Comparison of ENCODE assay signal across 11 mouse cellular contexts in genomic region chr6:119313588-119314375, GRCm38 (mm10). TPM values are rescaled to one million over a fixed set of nuclear protein-coding genes. Genes with fewer than 3 reads are reported as not detected.
DNase-seq lines count a peak whose midpoint lies in the region; ATAC-seq lines count a peak whose summit lies in the region.
"Had no signal": no experiment of that assay in that cellular context is flagged by ENCODE, and none has a peak within 500 bp of the region (broad histone marks: within the 10 kb centered on the region; RNA-seq: fewer than 3 reads in every experiment).

No protein-coding gene starts in this region.

- H3K4me3 ChIP-seq in embryonic facial prominence, embryonic 14.5 days (ENCODE audit: low read depth, low read length): no peak overlapping the region
- no peak overlapping the region for H3K4me3 ChIP-seq in hindbrain, embryonic 15.5 days
- no peak overlapping the region for H3K4me3 ChIP-seq in midbrain, embryonic 14.5 days (replicated peaks; ENCODE audit: low read depth, low read length)
- H3K4me3 ChIP-seq: heart, adult 2 months; megakaryocyte, embryonic 14.5 days had no signal

- H3K36me3 ChIP-seq in embryonic facial prominence, embryonic 14.5 days (ENCODE audit: control insufficient read depth, insufficient read depth, low read length): no peaks in the 10 kb centered on the region
- no peaks in the 10 kb centered on the region for H3K36me3 ChIP-seq in hindbrain, embryonic 15.5 days
- H3K36me3 ChIP-seq in midbrain, embryonic 14.5 days (ENCODE audit: control insufficient read depth, insufficient read depth, low read length): 0 out of 2 replicates have a peak, but pooled peaks cover 3% of the 10 kb centered on the region

- ATAC-seq in embryonic facial prominence, embryonic 14.5 days (ENCODE audit: low read depth): 0 out of 2 replicates have a peak, but pooled peaks have one; percentile 26
- peak; percentile 78 for ATAC-seq in hindbrain, embryonic 15.5 days (ENCODE audit: low FRiP score, low read depth)
- ATAC-seq in midbrain, embryonic 14.5 days (ENCODE audit: low FRiP score, low TSS enrichment): peak; percentile 67
- ATAC-seq: inflammation-experienced regulatory T-cells, adult 6 months had no signal

- no peaks in the 10 kb centered on the region for H3K9me3 ChIP-seq in embryonic facial prominence, embryonic 14.5 days (ENCODE audit: control insufficient read depth, low read length)
- no peaks in the 10 kb centered on the region for H3K9me3 ChIP-seq in hindbrain, embryonic 15.5 days
- H3K9me3 ChIP-seq in midbrain, embryonic 14.5 days (ENCODE audit: control insufficient read depth, low read length): no peaks in the 10 kb centered on the region
- H3K9me3 ChIP-seq: megakaryocyte, embryonic 14.5 days had no signal

- H3K9ac ChIP-seq in embryonic facial prominence, embryonic 14.5 days (ENCODE audit: low read depth, low read length): no peak overlapping the region
- H3K9ac ChIP-seq in hindbrain, embryonic 15.5 days: no peak overlapping the region
- no peak overlapping the region for H3K9ac ChIP-seq in midbrain, embryonic 14.5 days (replicated peaks; ENCODE audit: low read length)

- no peaks in the 10 kb centered on the region; the same call in 1 of the 2 replicates for H3K27me3 ChIP-seq in embryonic facial prominence, embryonic 14.5 days (replicated peaks; ENCODE audit: control insufficient read depth, insufficient read depth, low read length)
- H3K27me3 ChIP-seq in hindbrain, embryonic 15.5 days: no peaks in the 10 kb centered on the region
- no peaks in the 10 kb centered on the region for H3K27me3 ChIP-seq in midbrain, embryonic 14.5 days (ENCODE audit: control insufficient read depth, insufficient read depth, low read length)

- 44% methylated on average over 13 of the region's 14 CpGs for WGBS in embryonic facial prominence, embryonic 14.5 days
- 29% methylated on average over 14 of the region's 14 CpGs for WGBS in hindbrain, embryonic 15.5 days
- WGBS in midbrain, embryonic 14.5 days: 47% methylated on average over 14 of the region's 14 CpGs

- intact Hi-C loops in left cerebral cortex, postnatal 10 days (cut with DNase I): no loop called here
- intact Hi-C loops in left cerebral cortex, postnatal 36 days (cut with DNase I): loop anchor here (1.0 kb wide), 1 partner anchor 16 kb away; no protein-coding TSS in a partner anchor

- H3K4me2 ChIP-seq in embryonic facial prominence, embryonic 14.5 days (ENCODE audit: low read depth, low read length): no peak overlapping the region
- no peak overlapping the region for H3K4me2 ChIP-seq in hindbrain, embryonic 15.5 days
- no peak overlapping the region for H3K4me2 ChIP-seq in midbrain, embryonic 14.5 days (ENCODE audit: low read length)

- H3K4me1 ChIP-seq in embryonic facial prominence, embryonic 14.5 days (ENCODE audit: control insufficient read depth, insufficient read depth, low read length): no peaks in the 10 kb centered on the region
- H3K4me1 ChIP-seq in hindbrain, embryonic 15.5 days (replicated peaks): peaks cover 44% of the 10 kb centered on the region
- H3K4me1 ChIP-seq in midbrain, embryonic 14.5 days (ENCODE audit: control insufficient read depth, insufficient read depth, low read length): peaks cover 22% of the 10 kb centered on the region
- H3K4me1 ChIP-seq: megakaryocyte, embryonic 14.5 days had no signal

- no peak overlapping the region for H3K27ac ChIP-seq in embryonic facial prominence, embryonic 14.5 days (replicated peaks; ENCODE audit: low read depth, low read length)
- peak overlapping the region; percentile 41 for H3K27ac ChIP-seq in hindbrain, embryonic 15.5 days (replicated peaks)
- peak overlapping the region; percentile 67 for H3K27ac ChIP-seq in midbrain, embryonic 14.5 days (replicated peaks; ENCODE audit: low read depth, low read length)
- H3K27ac ChIP-seq: heart, adult 2 months had no signal

- peak; percentile 46 to 57 for DNase-seq in left cerebral cortex, postnatal 10 days (ENCODE audit: extremely low spot score in 1 of 2, low spot score in 2 of 2)
- DNase-seq in left cerebral cortex, postnatal 36 days (ENCODE audit: low spot score in 2 of 2): no peak
- DNase-seq in embryonic facial prominence, embryonic 14.5 days (ENCODE audit: low spot score): no peak
- peak; percentile 82 for DNase-seq in midbrain, embryonic 14.5 days
- DNase-seq in gastrocnemius, postnatal 25 days: no peak
- DNase-seq in ovary, postnatal 14 days (ENCODE audit: low spot score): no peak
- DNase-seq: heart, adult 2 months had no signal

RNA-seq across cellular contexts. Expression of gene Lrtm2, which starts 16.8 kb away (rescaled TPM):
- 10 to 100 TPM; 38.5 to 39.4 TPM for total RNA-seq in left cerebral cortex, postnatal 10 days (2021)
- total RNA-seq in left cerebral cortex, postnatal 36 days (2021): 10 to 100 TPM; 55.9 to 59.8 TPM
- 0.18 and 0.29 TPM in 2 replicates for polyA plus RNA-seq in embryonic facial prominence, embryonic 14.5 days (2014; fragmentation: Nextera tagmentation; extraction: Ambion mirVana)
- 12.7 and 14.6 TPM in 2 replicates for polyA plus RNA-seq in hindbrain, embryonic 15.5 days (2015; fragmentation: Nextera tagmentation; extraction: Ambion mirVana)
- 6.5 and 10.5 TPM in 2 replicates for polyA plus RNA-seq in midbrain, embryonic 14.5 days (2014; fragmentation: Nextera tagmentation; extraction: Ambion mirVana)
- total RNA-seq in gastrocnemius, postnatal 25 days (2021): 1 to 10 TPM in 1 of 2 experiments, under 1 TPM in 1; 0.15 to 3.1 TPM
- polyA plus RNA-seq: limb, embryonic 11.5 days had no signal

Comparison
In these comparisons a context has a peak if more than half of its experiments do, and no peak if none do; other contexts are left out.
1. DNase-seq: peak in left cerebral cortex, postnatal 10 days (2 of 2) and midbrain, embryonic 14.5 days (single experiment); none in left cerebral cortex, postnatal 36 days (0 of 2), embryonic facial prominence, embryonic 14.5 days (single experiment), gastrocnemius, postnatal 25 days (single experiment) and ovary, postnatal 14 days (single experiment).
2. ATAC-seq: peak in every context shown above with its lines; median percentile 78 in hindbrain, embryonic 15.5 days; 67 in midbrain, embryonic 14.5 days; 26 in embryonic facial prominence, embryonic 14.5 days.
3. RNA of gene Lrtm2, which starts 16.8 kb away (total RNA-seq): 55.9 to 59.8 TPM in left cerebral cortex, postnatal 36 days and 38.5 to 39.4 TPM in left cerebral cortex, postnatal 10 days; 0.15 to 3.1 TPM in gastrocnemius, postnatal 25 days; every median in the first group is over 4 times any median in the second.